Mouse (Mus musculus) megakaryocyte, embryonic 14.5 days (primary cell): ENCODE results near the gene Hmgn2.
"Not testable (repeated sequence)": the region's sequence is repeated elsewhere in the genome, so short reads cannot be mapped to it uniquely, and the experiment has no call there.

Experiments used
- FLI1 ChIP-seq: IDR thresholded peaks from 2 replicates; pipeline ENCODE4 v1.6.1; 2012; ENCODE audit warnings: low read length, inconsistent platforms, mixed read lengths
- GATA1 ChIP-seq: IDR thresholded peaks from 3 replicates; pipeline ENCODE4 v1.6.1; 2012; ENCODE audit warnings: mixed read lengths, low read length, inconsistent platforms, borderline replicate concordance

- TF ChIP-seq GATA1, FLI1: not testable (repeated sequence)
These were observed 50.2 kb downstream of the Hmgn2 start for GRCm38 (mm10) chr4:133918093-133918825.
